Mouse (Mus musculus): ENCODE results near the gene Zdhhc20. TPM values are rescaled to one million over a fixed set of nuclear protein-coding genes. Genes with fewer than 3 reads are reported as not detected.
"Not testable (repeated sequence)": the region's sequence is repeated elsewhere in the genome, so short reads cannot be mapped to it uniquely, and the experiment has no call there.

The Zdhhc20 gene
- total RNA-seq (2014; fragmentation: Nextera tagmentation) (29.1 and 41.4 TPM in 2 replicates), total RNA-seq (2017) (42.3 and 60.9 TPM in 2 replicates)

DNA sequence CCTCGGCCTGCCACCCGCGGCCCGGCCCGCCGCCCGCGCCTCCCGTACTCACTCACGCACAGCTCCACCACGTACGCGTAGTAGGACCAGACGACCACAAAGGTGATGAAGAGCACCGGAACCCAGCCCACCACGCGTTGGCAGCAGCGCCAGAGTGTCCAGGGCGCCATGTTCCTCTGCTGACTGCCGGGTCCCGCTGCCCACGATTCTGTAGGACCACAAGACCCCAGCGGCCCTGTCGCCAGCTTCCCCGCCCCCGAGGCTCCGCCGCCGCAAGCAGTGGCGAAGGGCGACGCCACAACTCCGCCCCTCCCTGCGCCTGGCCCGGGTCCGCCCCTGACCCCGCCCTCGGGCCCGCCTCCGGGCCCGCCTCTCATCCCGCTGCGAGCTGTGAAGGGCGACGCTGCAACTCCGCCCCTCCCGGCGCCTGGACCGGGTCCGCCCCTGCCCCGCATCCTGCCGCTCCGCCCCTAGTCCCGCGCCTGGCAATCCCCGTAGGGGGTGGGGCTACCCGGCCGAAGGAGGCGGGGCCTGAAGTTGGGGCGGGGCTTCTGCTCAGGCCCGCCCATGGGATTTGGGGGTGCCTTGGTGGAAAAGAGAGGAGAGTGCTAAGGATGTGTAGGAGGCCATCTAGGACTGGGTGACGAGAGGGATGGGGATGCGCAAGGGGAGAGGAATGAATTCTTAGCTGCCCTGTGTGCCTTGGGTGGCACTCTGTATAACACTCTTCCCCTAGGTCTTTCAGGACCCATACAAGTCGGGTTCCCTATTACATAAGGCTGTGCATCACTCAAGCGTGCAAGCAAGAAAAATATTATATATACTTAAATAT, at the start of gene Zdhhc20:
Gene Zdhhc20 (minus strand): TSS at position 266 of the 832 bp plus-strand sequence.
- ATAC-seq (replicated peaks; ENCODE audit: poor library complexity, severe bottlenecking) = peak; percentile 86

GRCm38 (mm10) chr14:57937297-57937696, 47.2 kb upstream of the Zdhhc20 start:
- ATAC-seq (replicated peaks; ENCODE audit: poor library complexity, severe bottlenecking) = no peak

- ATAC-seq (replicated peaks; ENCODE audit: poor library complexity, severe bottlenecking) = no peak
Measured at GRCm38 (mm10) chr14:57934666-57935065, 44.6 kb upstream of the Zdhhc20 start.

DNA sequence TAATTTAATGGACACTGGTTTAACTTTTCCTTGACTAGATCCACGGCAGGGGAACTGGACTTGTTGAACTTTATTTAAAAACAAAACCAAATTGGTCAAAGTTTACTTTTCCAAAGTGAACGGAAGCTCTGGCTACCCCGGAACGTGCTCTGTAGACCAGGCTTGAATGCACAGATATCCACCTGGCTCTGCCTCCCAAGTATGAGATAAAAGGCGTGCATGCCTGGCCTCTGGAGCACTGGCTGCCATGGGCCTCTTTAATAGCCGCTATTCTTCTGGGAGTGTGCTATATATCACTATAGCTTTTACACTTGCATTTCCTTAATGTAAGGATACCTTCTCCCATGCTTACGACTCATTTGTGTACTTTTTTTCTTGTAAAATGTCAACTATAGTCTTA, 43.5 kb upstream of the Zdhhc20 start:
- ATAC-seq (replicated peaks; ENCODE audit: poor library complexity, severe bottlenecking) = no peak

DNA sequence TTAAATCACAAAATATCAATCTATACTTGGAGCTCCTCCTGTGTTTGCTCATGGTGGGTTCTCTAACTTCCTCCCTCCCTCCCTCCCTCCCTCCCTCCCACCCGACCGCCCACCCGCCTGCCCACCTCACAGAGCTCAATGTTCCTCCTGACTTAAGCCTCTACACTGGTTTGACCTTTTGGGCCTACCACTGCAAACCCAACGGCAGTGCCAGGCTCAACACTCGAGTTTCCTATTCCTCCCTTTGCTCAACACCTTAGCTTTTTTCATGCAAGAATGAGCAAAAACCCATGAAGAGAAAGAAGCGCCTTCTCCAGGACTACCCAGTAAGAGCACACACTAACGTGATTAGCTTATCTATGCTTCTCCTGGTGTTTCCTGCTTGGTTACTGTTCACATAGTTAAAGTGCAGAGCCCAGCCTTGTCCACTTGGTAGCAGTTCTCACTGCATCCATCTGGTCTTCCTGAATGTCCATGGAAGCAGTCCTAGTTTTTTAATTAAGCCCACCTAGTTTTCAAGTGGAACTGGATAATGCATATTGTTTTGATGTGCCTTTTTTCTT, 42.9 kb upstream of the Zdhhc20 start:
- ATAC-seq (replicated peaks; ENCODE audit: poor library complexity, severe bottlenecking) = no peak

DNA sequence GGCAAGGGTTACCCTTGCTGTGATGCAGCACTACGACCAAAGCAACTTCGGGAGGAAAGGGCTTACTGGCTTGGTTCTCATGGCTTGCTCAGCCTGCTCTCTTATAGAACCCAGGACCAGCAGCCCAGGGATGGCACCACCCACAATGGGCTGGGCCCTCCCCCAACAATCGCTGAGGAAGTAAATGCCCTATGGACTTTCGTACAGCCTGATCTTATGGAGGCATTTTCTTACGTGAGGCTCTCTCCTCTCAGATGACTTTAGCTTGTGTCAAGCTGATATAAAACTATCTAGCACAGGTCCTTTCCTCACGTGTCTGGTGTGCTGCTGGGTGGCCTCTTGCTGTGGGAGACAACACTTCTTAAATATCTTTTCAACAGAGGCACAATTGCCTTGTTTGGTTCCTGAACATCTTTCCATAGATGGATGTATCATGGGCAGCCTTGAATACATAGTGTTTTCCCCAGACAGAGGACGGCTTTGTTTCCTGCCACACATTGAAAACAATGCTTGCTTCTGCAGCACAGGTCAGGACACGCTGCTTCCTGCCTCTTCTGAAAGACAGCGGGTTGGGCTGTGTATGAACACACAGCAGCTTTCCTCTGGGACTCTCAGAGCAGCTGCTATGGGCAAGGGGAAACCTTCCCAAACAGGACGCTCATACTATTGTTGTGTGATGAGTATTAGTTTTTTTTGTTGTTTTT, 31.5 kb upstream of the Zdhhc20 start:
- no peak for ATAC-seq (replicated peaks; ENCODE audit: poor library complexity, severe bottlenecking)

- ATAC-seq (replicated peaks; ENCODE audit: poor library complexity, severe bottlenecking) = no peak
Measured at GRCm38 (mm10) chr14:57920568-57921310, 30.7 kb upstream of the Zdhhc20 start.

DNA sequence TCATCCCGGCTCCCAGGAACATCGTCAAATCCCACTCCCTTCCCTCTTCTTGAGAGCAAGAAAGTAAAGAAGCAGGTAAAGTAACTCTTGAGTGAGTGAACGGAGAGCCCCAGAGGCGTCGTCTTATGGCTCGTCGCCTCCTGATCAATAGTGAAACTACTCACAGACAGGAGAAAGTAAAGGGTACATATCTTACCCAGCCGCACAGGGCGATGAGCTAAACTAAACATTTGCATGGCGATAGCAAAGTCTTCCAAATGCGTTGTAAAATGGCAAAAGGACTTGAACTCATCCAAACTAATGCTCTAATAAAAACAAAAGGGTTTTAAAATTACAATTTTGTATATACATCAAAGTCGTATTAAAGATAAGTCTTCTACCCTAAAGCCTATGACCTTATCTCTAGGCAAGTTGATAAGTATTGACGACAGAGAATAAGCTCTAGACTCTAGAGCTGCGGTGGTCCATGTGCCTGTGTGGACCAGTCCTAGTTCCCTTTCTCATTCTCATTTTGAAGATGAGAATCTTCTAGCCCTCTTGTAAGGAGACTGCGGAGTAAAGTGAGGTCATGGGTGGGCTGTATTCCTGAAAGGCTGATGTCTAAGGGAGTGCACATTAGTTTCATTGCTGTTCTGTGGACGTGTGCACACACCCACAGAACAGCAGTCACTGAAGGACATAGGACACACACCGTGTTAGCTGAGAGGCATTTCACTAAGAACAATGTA, 29.2 kb upstream of the Zdhhc20 start:
- no peak for ATAC-seq (replicated peaks; ENCODE audit: poor library complexity, severe bottlenecking)

GRCm38 (mm10) chr14:57915341-57915740, 25.3 kb upstream of the Zdhhc20 start:
- ATAC-seq (replicated peaks; ENCODE audit: poor library complexity, severe bottlenecking) = no peak

DNA sequence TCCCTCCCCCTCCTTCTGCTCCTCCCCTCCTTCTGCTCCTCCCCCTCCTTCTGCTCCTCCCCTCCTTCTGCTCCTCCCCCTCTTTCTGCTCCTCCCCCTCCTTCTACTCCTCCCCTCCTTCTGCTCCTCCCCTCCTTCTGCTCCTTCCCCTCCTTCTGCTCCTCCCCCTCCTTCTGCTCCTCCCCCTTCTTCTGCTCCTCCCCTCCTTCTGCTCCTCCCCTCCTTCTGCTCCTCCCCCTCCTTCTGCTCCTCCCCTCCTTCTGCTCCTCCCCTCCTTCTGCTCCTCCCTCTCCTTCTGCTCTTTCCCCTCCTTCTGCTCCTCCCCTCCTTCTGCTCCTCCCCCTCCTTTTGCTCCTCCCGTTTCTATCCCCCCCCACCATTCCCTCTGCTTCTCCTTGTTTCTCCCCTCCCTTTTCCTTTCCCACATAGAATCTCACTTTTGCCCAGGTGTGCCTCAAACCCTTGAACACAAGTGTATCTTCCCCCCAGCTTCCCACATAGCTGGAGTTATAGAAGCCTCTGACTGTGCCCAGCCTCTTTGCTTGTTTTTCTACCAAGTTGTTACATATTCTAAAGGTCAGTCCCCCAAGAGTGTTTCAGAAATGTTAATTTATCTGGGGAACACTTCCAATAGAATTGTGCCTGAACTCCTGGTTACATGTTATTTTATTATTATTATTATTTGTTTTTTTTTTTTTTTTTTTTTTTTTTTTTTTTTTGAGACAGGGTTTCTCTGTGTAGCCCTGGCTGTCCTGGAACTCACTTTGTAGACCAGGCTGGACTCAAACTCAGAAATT, 22.3 kb upstream of the Zdhhc20 start:
- ATAC-seq (replicated peaks; ENCODE audit: poor library complexity, severe bottlenecking) = peak; percentile 10; the same call in 1 of the 2 replicates

- ATAC-seq (replicated peaks; ENCODE audit: poor library complexity, severe bottlenecking) = peak; percentile 40
Measured at GRCm38 (mm10) chr14:57911787-57912186, 21.7 kb upstream of the Zdhhc20 start.

GRCm38 (mm10) chr14:57911316-57911715, 21.2 kb upstream of the Zdhhc20 start:
- no peak for ATAC-seq (replicated peaks; ENCODE audit: poor library complexity, severe bottlenecking)

- peak; percentile 90 for ATAC-seq (replicated peaks; ENCODE audit: poor library complexity, severe bottlenecking)
Measured at GRCm38 (mm10) chr14:57910501-57911068, 20.5 kb upstream of the Zdhhc20 start.

DNA sequence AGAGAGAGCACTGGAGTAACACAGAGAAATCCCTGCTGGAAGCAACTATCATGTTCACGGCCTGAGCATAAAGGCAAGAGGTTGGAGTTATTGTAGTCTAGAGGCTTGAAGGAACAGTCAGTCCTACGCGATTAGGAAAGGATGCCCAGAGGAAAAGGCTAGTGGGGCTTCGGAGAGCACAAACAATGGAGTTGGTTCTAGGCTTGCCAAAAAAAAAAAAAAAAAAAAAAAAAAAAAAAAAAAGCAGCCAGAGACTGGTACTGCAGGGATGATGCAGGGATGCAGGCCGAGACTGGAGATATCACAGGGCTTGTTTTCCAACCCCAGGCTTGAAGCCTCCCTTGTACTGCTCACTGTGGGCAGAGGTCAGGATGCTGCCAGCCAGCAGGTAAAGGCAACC, 19.2 kb upstream of the Zdhhc20 start:
- no peak for ATAC-seq (replicated peaks; ENCODE audit: poor library complexity, severe bottlenecking)

GRCm38 (mm10) chr14:57908431-57908830, 18.4 kb upstream of the Zdhhc20 start:
- peak; percentile 49 for ATAC-seq (replicated peaks; ENCODE audit: poor library complexity, severe bottlenecking)

GRCm38 (mm10) chr14:57901998-57902397, 11.9 kb upstream of the Zdhhc20 start:
- no peak for ATAC-seq (replicated peaks; ENCODE audit: poor library complexity, severe bottlenecking)

- ATAC-seq (replicated peaks; ENCODE audit: poor library complexity, severe bottlenecking) = no peak
Measured at GRCm38 (mm10) chr14:57896882-57897281, 6.8 kb upstream of the Zdhhc20 start.

DNA sequence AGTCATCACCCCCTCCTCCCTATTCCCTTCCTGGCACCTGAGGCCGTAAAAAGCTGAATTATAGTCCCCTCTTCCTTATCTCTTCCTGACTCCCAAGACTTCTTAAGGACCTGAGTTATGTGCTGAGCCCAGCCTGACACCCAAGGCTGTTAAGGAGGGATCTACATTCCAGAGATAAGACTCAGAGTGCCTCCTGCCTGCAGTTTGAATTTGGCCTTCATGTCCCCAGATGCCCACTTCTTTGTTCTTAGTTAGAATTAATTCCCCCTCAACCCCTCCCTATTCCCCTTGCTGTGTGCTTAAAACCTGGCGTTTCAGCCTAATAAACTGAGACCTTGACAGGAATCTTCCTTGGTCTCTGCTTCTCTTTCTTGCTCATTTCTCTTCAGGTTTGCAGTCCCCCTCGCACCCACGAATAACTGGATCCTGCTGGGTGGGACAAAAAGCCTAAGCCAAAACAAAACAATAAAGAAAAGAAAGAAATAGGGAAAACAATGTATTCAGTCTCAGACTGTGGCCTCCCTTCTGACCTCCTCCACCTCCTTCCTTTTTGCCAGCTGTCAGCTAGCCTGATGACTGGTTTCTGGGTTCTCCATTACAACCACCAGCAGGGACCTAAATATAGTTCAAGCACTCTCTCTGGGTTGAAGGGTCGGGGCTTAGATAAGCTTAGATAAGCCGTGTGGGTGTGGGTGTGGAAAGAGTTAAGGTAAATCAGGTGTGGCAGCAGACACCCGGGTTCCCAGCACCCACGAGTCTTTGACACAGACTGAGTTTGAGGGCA, 6.2 kb upstream of the Zdhhc20 start:
- ATAC-seq (replicated peaks; ENCODE audit: poor library complexity, severe bottlenecking) = not testable (repeated sequence)
